Mouse (Mus musculus) CH12.LX (cell line): ENCODE measurements at regions not wholly inside any gene's neighbourhood (a gene's known extent, or its start where the extent isn't known, plus 50 kb on each side); places are given as distances from the start of the nearest gene placed in this dataset.

ENCODE experiments used
- BHLHE40 ChIP-seq: IDR thresholded peaks from 2 replicates; pipeline ENCODE4 v1.6.1; 2011; ENCODE audit warnings: mild to moderate bottlenecking, low read depth, low read length, improper control_type of control experiment
- CTCF ChIP-seq, 2 experiments: IDR thresholded peaks in 1 of 2; conservative IDR thresholded peaks in 1 of 2; 2 replicates each; pipeline ENCODE4 v1.5.1; 2011 to 2012; ENCODE audit warnings: low read depth in 2 of 2, low read length in 2 of 2, improper control_type of control experiment in 1 of 2, inconsistent platforms in 1 of 2, mild to moderate bottlenecking in 1 of 2, moderate library complexity in 1 of 2
- E2F4 ChIP-seq: IDR thresholded peaks from 2 replicates; pipeline ENCODE4 v1.6.1; 2011; ENCODE audit warnings: low read depth, low read length, improper control_type of control experiment; ENCODE audit not compliant: insufficient replicate concordance
- ETS1 ChIP-seq: conservative IDR thresholded peaks from 2 replicates; pipeline ENCODE4 v1.6.1; 2012; ENCODE audit warnings: low read depth, mild to moderate bottlenecking, inconsistent platforms, low read length, improper control_type of control experiment, moderate library complexity
- JUND ChIP-seq: conservative IDR thresholded peaks from 2 replicates; pipeline ENCODE4 v1.6.1; 2011; ENCODE audit warnings: low read depth, low read length, improper control_type of control experiment
- MAX ChIP-seq: IDR thresholded peaks from 2 replicates; pipeline ENCODE4 v1.6.1; 2011; ENCODE audit warnings: low read length, improper control_type of control experiment
- MAZ ChIP-seq: IDR thresholded peaks from 2 replicates; pipeline ENCODE4 v1.6.1; 2012; ENCODE audit warnings: low read depth, mild to moderate bottlenecking, inconsistent platforms, low read length, improper control_type of control experiment, moderate library complexity
- MEF2A ChIP-seq: IDR thresholded peaks from 2 replicates; pipeline ENCODE4 v1.6.1; 2014; ENCODE audit warnings: low read depth, mild to moderate bottlenecking, inconsistent platforms, low read length, improper control_type of control experiment, borderline replicate concordance
- POLR2A ChIP-seq: IDR thresholded peaks from 2 replicates; pipeline ENCODE4 v1.6.1; 2011; ENCODE audit warnings: low read depth, mild to moderate bottlenecking, improper control_type of control experiment, low read length
- RCOR1 ChIP-seq: conservative IDR thresholded peaks from 2 replicates; pipeline ENCODE4 v1.6.1; 2012; ENCODE audit warnings: low read depth, mild to moderate bottlenecking, inconsistent platforms, low read length, improper control_type of control experiment
- SMC3 ChIP-seq: IDR thresholded peaks from 2 replicates; pipeline ENCODE4 v1.6.1; 2011; ENCODE audit warnings: low read depth, low read length, improper control_type of control experiment
- ZKSCAN1 ChIP-seq: IDR thresholded peaks from 2 replicates; pipeline ENCODE4 v1.6.1; 2012; ENCODE audit warnings: low read depth, inconsistent platforms, low read length, improper control_type of control experiment, borderline replicate concordance

GRCm38 (mm10) chr8:112993781-112994180 lies 423.9 kb downstream of the Cntnap4 start:
- TF ChIP-seq SMC3 (no peak), POLR2A (no peak), MAX (no peak), MAZ (no peak), BHLHE40 (no peak), MEF2A (no peak), ZKSCAN1 (no peak), JUND (no peak), ETS1 (no peak), E2F4 (no peak), CTCF (conservative IDR thresholded peaks at IDR 0.05 in 1 of 2, IDR thresholded peaks at IDR 0.05 in 1 of 2; ENCODE audit: low read depth in 2 of 2, low read length in 2 of 2) (no peak), RCOR1 (no peak)
